In the genomic region with DNA sequence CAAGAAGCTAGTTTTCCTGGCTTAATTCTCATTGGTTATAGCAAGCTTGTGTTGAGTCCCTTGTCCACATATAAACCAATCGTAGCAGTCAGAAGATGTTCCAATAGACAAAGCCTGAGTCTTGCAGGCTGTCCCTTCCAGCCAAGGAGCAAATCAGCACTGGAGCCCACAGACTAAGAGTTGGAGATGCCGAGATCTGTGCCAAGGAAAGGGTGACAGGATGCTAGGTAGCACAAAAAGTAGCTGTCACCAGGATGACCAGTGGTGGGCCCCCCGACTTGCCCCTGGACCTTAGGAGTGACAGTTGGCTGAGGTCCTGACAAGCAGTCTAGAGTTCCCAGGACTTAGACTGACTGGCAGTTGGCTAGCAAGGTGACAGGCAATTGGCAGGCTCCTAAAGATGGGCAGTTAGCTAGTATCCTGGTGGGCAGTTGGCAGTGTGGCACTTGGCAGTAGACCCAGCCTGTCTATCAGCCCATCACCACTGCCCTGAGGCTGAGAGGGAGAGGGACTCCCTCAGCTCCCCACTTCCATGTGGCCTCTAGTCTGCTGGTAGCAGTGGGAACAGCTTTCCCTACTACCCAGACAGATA, we compare ENCODE assay signal across 21 mouse cellular contexts. TPM values are rescaled to one million over a fixed set of nuclear protein-coding genes. Genes with fewer than 3 reads are reported as not detected.
DNase-seq lines count a peak whose midpoint lies in the region; ATAC-seq lines count a peak whose summit lies in the region.
"Had no signal": no experiment of that assay in that cellular context is flagged by ENCODE, and none has a peak within 500 bp of the region (broad histone marks: within the 10 kb centered on the region; RNA-seq: fewer than 3 reads in every experiment).

No protein-coding gene starts in this region.

- DNase-seq in cerebellum, postnatal 10 days, result peak; percentile 86 to 89
- no peak for DNase-seq in cerebellum, adult 8-10 months
- DNase-seq in left cerebral cortex, postnatal 4 days, result peak; percentile 83
- DNase-seq in left cerebral cortex, postnatal 14 days (ENCODE audit: low spot score in 2 of 2), result no peak
- DNase-seq in cerebellum, postnatal 14 days, result peak; percentile 79 to 84
- DNase-seq in embryo, embryonic 10.5 days (ENCODE audit: low spot score), result no peak
- DNase-seq: B cell, adult 2 months; gastrocnemius, adult 2 months; heart, postnatal 10 days; kidney, adult 2 months; kidney, postnatal 10 days; spleen, adult 18-20 months; thymus, postnatal 4 days had no signal

- no peaks in the 10 kb centered on the region for H3K9me3 ChIP-seq in hindbrain, embryonic 16.5 days (ENCODE audit: control insufficient read depth, low read length)
- H3K9me3 ChIP-seq: embryonic facial prominence, embryonic 10.5 days; heart, embryonic 10.5 days; neural tube, embryonic 13.5 days had no signal

- no peaks in the 10 kb centered on the region for H3K36me3 ChIP-seq in hindbrain, embryonic 16.5 days (ENCODE audit: control insufficient read depth, insufficient read depth, low read length)
- H3K36me3 ChIP-seq: embryonic facial prominence, embryonic 10.5 days; heart, embryonic 10.5 days; neural tube, embryonic 13.5 days had no signal

- peak; percentile 97 for ATAC-seq in hindbrain, embryonic 16.5 days
- no peak for ATAC-seq in megakaryocyte, adult 5-6 weeks (ENCODE audit: poor library complexity, severe bottlenecking)
- ATAC-seq: inflammation-experienced regulatory T-cells, adult 6 months had no signal

- no peaks in the 10 kb centered on the region for H3K4me1 ChIP-seq in hindbrain, embryonic 16.5 days (ENCODE audit: control insufficient read depth, insufficient read depth, low read depth, low read length)
- H3K4me1 ChIP-seq: neural tube, embryonic 13.5 days had no signal

- intact Hi-C loops in left cerebral cortex, postnatal 4 days (cut with DNase I), result no loop called here
- intact Hi-C loops in left cerebral cortex, postnatal 14 days (cut with DNase I), result no loop called here

- H3K27me3 ChIP-seq in hindbrain, embryonic 16.5 days (replicated peaks; ENCODE audit: control insufficient read depth, insufficient read depth, low read length), result no peaks in the 10 kb centered on the region
- H3K27me3 ChIP-seq: neural tube, embryonic 13.5 days had no signal

- no peak overlapping the region for H3K27ac ChIP-seq in hindbrain, embryonic 16.5 days (ENCODE audit: low read depth, low read length)
- H3K27ac ChIP-seq: embryonic facial prominence, embryonic 10.5 days; gastrocnemius, adult 2 months; heart, embryonic 10.5 days; liver, embryonic 14.5 days; macrophage; neural tube, embryonic 13.5 days had no signal

- no peak overlapping the region for H3K4me2 ChIP-seq in hindbrain, embryonic 16.5 days (ENCODE audit: low read length)
- H3K4me2 ChIP-seq: neural tube, embryonic 13.5 days had no signal

- no peak overlapping the region for H3K9ac ChIP-seq in hindbrain, embryonic 16.5 days (ENCODE audit: low read depth, low read length)
- H3K9ac ChIP-seq: liver, embryonic 14.5 days; neural tube, embryonic 13.5 days had no signal

- no peak overlapping the region for H3K4me3 ChIP-seq in hindbrain, embryonic 16.5 days (ENCODE audit: low read length)
- H3K4me3 ChIP-seq: embryonic facial prominence, embryonic 10.5 days; gastrocnemius, adult 2 months; heart, embryonic 10.5 days; neural tube, embryonic 13.5 days had no signal

- 70% methylated on average over 3 of the region's 3 CpGs for WGBS in hindbrain, embryonic 16.5 days

RNA-seq across cellular contexts. Expression of a gene that starts 44.0 kb away (rescaled TPM):
- total RNA-seq in left cerebral cortex, postnatal 4 days (2021), result 10 to 100 TPM; 16.4 to 22.8 TPM
- 10 to 100 TPM; 22.2 TPM for total RNA-seq in left cerebral cortex, postnatal 14 days (2021)
- polyA plus RNA-seq in hindbrain, embryonic 16.5 days (2015; fragmentation: Nextera tagmentation; extraction: Ambion mirVana), result 51.8 and 55.7 TPM in 2 replicates
- 49.7 and 49.8 TPM in 2 replicates for total RNA-seq in megakaryocyte, adult 5-6 weeks (2015)
- total RNA-seq in megakaryocyte, adult 5-6 weeks (2017), result 60.0 and 61.4 TPM in 2 replicates

Comparison
In these comparisons a context has a peak if more than half of its experiments do, and no peak if none do; other contexts are left out.
1. DNase-seq: peak in cerebellum, postnatal 10 days (2 of 2), left cerebral cortex, postnatal 4 days (single experiment) and cerebellum, postnatal 14 days (2 of 2); none in cerebellum, adult 8-10 months (single experiment), left cerebral cortex, postnatal 14 days (0 of 2) and embryo, embryonic 10.5 days (single experiment).